Mouse (Mus musculus): ENCODE results near the gene Nup155.

Nup155 gene

DNA sequence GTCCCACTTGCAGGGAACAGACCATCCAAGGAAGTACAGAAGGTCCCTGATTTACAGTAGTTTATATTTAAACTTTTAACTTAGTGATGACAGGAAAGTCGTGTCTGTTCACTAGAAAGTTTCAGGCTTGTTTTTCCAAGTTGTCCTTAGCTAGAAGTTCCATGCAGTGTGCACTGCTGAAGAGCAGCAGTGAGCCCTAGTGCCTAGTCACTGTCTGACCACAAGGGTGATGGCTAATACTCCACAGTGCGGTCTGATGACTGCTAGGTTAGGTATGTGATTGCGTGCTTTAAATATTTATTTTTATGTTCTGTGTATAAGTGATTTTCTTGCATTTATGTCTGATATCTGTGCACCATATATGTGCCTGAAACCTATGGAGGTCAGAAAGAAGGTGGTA, 81.4 kb downstream of the Nup155 start:
- DNase-seq (ENCODE audit: low read depth, low spot score), result no peak

DNA sequence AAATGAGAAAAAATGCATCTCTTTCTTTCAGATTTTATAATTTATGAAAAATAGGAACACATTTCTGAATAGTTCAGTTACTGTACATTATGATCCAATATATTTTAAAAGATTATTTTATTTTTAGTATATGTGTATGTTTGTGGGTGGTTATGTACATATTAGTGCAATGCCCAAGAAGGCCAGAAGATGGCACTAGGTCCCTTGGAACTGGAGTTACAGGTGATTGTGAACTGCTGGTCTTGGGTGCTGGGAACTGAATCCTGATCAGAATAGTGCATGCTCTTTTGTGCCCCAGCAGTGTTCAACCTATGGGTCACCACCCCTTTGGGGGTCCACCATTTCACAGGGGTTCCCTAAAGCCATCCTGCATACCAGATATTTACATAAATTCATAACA, 91.2 kb downstream of the Nup155 start:
- no peak for DNase-seq (ENCODE audit: low read depth, low spot score)

GRCm38 (mm10) chr15:8208362-8208761, 99.3 kb downstream of the Nup155 start:
- DNase-seq (ENCODE audit: low read depth, low spot score), result no peak

Data from skeletal muscle tissue, adult 2 months (tissue).